Mouse (Mus musculus) heart, embryonic 12.5 days (tissue): ENCODE measurements around the gene Zfp830. TPM values are rescaled to one million over a fixed set of nuclear protein-coding genes. Genes with fewer than 3 reads are reported as not detected.
A peak's percentile ranks its signal among the peaks of the same experiment; 100 is the strongest.

Source experiments
- ATAC-seq: fragments of 200-750 bp; cut with Nextera tagmentation; 2 replicates; pipeline ENCODE4 v1.8.0; 2017; ENCODE audit warnings: moderate TSS enrichment, moderate library complexity; ENCODE audit not compliant: insufficient number of reproducible peaks, low FRiP score
- H3K27ac ChIP-seq: fragments of 300-500 bp; sonication (generic); 2 replicates; pipeline ENCODE4 v1.5.1; 2016; ENCODE audit warnings: mild to moderate bottlenecking, moderate library complexity; ENCODE audit not compliant: poor library complexity, severe bottlenecking
- H3K27me3 ChIP-seq: fragments of 300-500 bp; sonication (generic); replicated peaks from 2 replicates; pipeline ENCODE4 v1.6.1; 2016; ENCODE audit warnings: mild to moderate bottlenecking, moderate library complexity
- H3K36me3 ChIP-seq: fragments of 300-500 bp; sonication (generic); 2 replicates; pipeline ENCODE4 v1.6.1; 2016; ENCODE audit warnings: mild to moderate bottlenecking, moderate library complexity
- H3K4me1 ChIP-seq: fragments of 300-500 bp; sonication (generic); replicated peaks from 2 replicates; pipeline ENCODE4 v1.6.1; 2016; ENCODE audit warnings: mild to moderate bottlenecking
- H3K4me2 ChIP-seq: fragments of 300-500 bp; sonication (generic); 2 replicates; pipeline ENCODE4 v1.6.1; 2016; ENCODE audit warnings: mild to moderate bottlenecking, moderate library complexity
- H3K4me3 ChIP-seq: fragments of 300-500 bp; sonication (generic); 2 replicates; pipeline ENCODE4 v1.5.1; 2016; ENCODE audit warnings: mild to moderate bottlenecking
- H3K9ac ChIP-seq: fragments of 300-500 bp; sonication (generic); 2 replicates; pipeline ENCODE4 v1.6.1; 2016; ENCODE audit warnings: mild to moderate bottlenecking, moderate library complexity
- H3K9me3 ChIP-seq: fragments of 300-500 bp; sonication (generic); replicated peaks from 2 replicates; pipeline ENCODE4 v1.6.1; 2016; ENCODE audit warnings: mild to moderate bottlenecking, moderate library complexity
- WGBS: fragments of 180-500 bp; shearing (Covaris S2); methylation state at CpG from one replicate; pipeline ENCODE4 v1.1.7; 2016; 5-methylcytosine and 5-hydroxymethylcytosine counted together
- polyA plus RNA-seq: library from polyadenylated mRNA; unstranded; fragments of >200 nt; fragmentation: Nextera tagmentation; extraction: Ambion mirVana; gene quantifications from 2 replicates; pipeline ENCODE4 v1.2.1, GENCODE M21; 2016

The Zfp830 gene
- 31.2 and 31.8 TPM in 2 replicates for polyA plus RNA-seq

GRCm38 (mm10) chr11:82763742-82764437 is at the start of gene Zfp830, which contains the start of gene Cct6b:
TSS of gene Zfp830 (plus strand) at chr11:82764345.
TSS of gene Cct6b (minus strand) at chr11:82764321.
- H3K9ac ChIP-seq = peak within 1 kb of the TSS; percentile 93
- peak; percentile 99 for ATAC-seq
- H3K4me2 ChIP-seq = peak within 1 kb of the TSS; percentile 96
- H3K4me1 ChIP-seq = peaks cover 18% of the 10 kb centered on the region
- under 1% methylated on average over 44 of the region's 44 CpGs for WGBS
- H3K27me3 ChIP-seq = 0 out of 2 replicates have a peak, but pooled peaks cover 3% of the 10 kb centered on the region
- H3K9me3 ChIP-seq = no peaks in the 10 kb centered on the region
- H3K36me3 ChIP-seq = peaks cover 8% of the 10 kb centered on the region
- H3K27ac ChIP-seq = peak within 1 kb of the TSS; percentile 92
- H3K4me3 ChIP-seq = peak within 1 kb of the TSS; percentile 87

GRCm38 (mm10) chr11:82719294-82719693 is 44.9 kb upstream of the Zfp830 start:
- Histone ChIP-seq H3K9me3 (no peaks in the 10 kb centered on the region), H3K27me3 (no peaks in the 10 kb centered on the region), H3K4me3 (no peak overlapping the region), H3K9ac (no peak overlapping the region), H3K4me2 (no peak overlapping the region), H3K27ac (no peak overlapping the region), H3K36me3 (no peaks in the 10 kb centered on the region), H3K4me1 (no peaks in the 10 kb centered on the region)
- no peak for ATAC-seq
- 76% methylated on average over 12 of the region's 12 CpGs for WGBS

- no peak overlapping the region for H3K9ac ChIP-seq
- H3K4me1 ChIP-seq = no peaks in the 10 kb centered on the region
- no peak overlapping the region for H3K27ac ChIP-seq
- no peak overlapping the region for H3K4me3 ChIP-seq
- no peaks in the 10 kb centered on the region for H3K36me3 ChIP-seq
- 0 out of 2 replicates have a peak, but pooled peaks cover 4% of the 10 kb centered on the region for H3K27me3 ChIP-seq
- ATAC-seq = no peak
- H3K4me2 ChIP-seq = no peak overlapping the region
- 84% methylated on average over 2 of the region's 2 CpGs for WGBS
- H3K9me3 ChIP-seq = peaks cover 3% of the 10 kb centered on the region; the same call in 1 of the 2 replicates
Observed at GRCm38 (mm10) chr11:82726862-82727261, 37.3 kb upstream of the Zfp830 start.

GRCm38 (mm10) chr11:82734227-82734626 is 29.9 kb upstream of the Zfp830 start:
- no peak for ATAC-seq
- Histone ChIP-seq H3K9ac (no peak overlapping the region), H3K27me3 (0 out of 2 replicates have a peak, but pooled peaks cover 4% of the 10 kb centered on the region), H3K36me3 (no peaks in the 10 kb centered on the region), H3K4me1 (no peaks in the 10 kb centered on the region), H3K9me3 (no peaks in the 10 kb centered on the region), H3K27ac (no peak overlapping the region), H3K4me3 (no peak overlapping the region), H3K4me2 (no peak overlapping the region)

GRCm38 (mm10) chr11:82739006-82739405 is 25.1 kb upstream of the Zfp830 start:
- Histone ChIP-seq H3K27me3 (no peaks in the 10 kb centered on the region; the same call in 1 of the 2 replicates), H3K9me3 (no peaks in the 10 kb centered on the region), H3K4me2 (no peak overlapping the region), H3K4me3 (no peak overlapping the region), H3K9ac (no peak overlapping the region), H3K4me1 (no peaks in the 10 kb centered on the region), H3K36me3 (no peaks in the 10 kb centered on the region), H3K27ac (no peak overlapping the region)
- no peak for ATAC-seq

GRCm38 (mm10) chr11:82746138-82746537 is 18.0 kb upstream of the Zfp830 start:
- no peaks in the 10 kb centered on the region for H3K4me1 ChIP-seq
- H3K4me2 ChIP-seq = no peak overlapping the region
- H3K4me3 ChIP-seq = no peak overlapping the region
- H3K36me3 ChIP-seq = no peaks in the 10 kb centered on the region
- H3K27ac ChIP-seq = no peak overlapping the region
- H3K27me3 ChIP-seq = no peaks in the 10 kb centered on the region
- no peaks in the 10 kb centered on the region for H3K9me3 ChIP-seq
- no peak for ATAC-seq
- WGBS = 33% methylated on average over 6 of the region's 6 CpGs
- no peak overlapping the region for H3K9ac ChIP-seq

- Histone ChIP-seq H3K27me3 (no peaks in the 10 kb centered on the region), H3K4me2 (peak overlapping the region; percentile 26), H3K36me3 (no peaks in the 10 kb centered on the region), H3K9me3 (no peaks in the 10 kb centered on the region), H3K9ac (no peak overlapping the region), H3K27ac (no peak overlapping the region), H3K4me1 (no peaks in the 10 kb centered on the region), H3K4me3 (peak overlapping the region; percentile 22; the same call in 1 of the 2 replicates)
- 66% methylated on average over 8 of the region's 8 CpGs for WGBS
- no peak for ATAC-seq
Observed at GRCm38 (mm10) chr11:82746857-82747366, 17.2 kb upstream of the Zfp830 start.

- WGBS = 64% methylated on average over 6 of the region's 6 CpGs
- H3K4me3 ChIP-seq = no peak overlapping the region
- no peak overlapping the region for H3K9ac ChIP-seq
- no peaks in the 10 kb centered on the region for H3K9me3 ChIP-seq
- H3K4me2 ChIP-seq = no peak overlapping the region
- no peak overlapping the region for H3K27ac ChIP-seq
- H3K4me1 ChIP-seq = no peaks in the 10 kb centered on the region
- H3K27me3 ChIP-seq = no peaks in the 10 kb centered on the region
- ATAC-seq = no peak
- no peaks in the 10 kb centered on the region for H3K36me3 ChIP-seq
Observed at GRCm38 (mm10) chr11:82752349-82753115, 11.6 kb upstream of the Zfp830 start.

- H3K36me3 ChIP-seq = no peaks in the 10 kb centered on the region
- ATAC-seq = no peak
- H3K4me3 ChIP-seq = no peak overlapping the region
- 82% methylated on average over 1 of the region's 1 CpGs for WGBS
- no peaks in the 10 kb centered on the region for H3K9me3 ChIP-seq
- no peak overlapping the region for H3K4me2 ChIP-seq
- no peaks in the 10 kb centered on the region for H3K4me1 ChIP-seq
- H3K27ac ChIP-seq = no peak overlapping the region
- no peak overlapping the region for H3K9ac ChIP-seq
- H3K27me3 ChIP-seq = 0 out of 2 replicates have a peak, but pooled peaks cover 3% of the 10 kb centered on the region
Observed at GRCm38 (mm10) chr11:82755919-82756318, 8.2 kb upstream of the Zfp830 start.

GRCm38 (mm10) chr11:82762286-82762829 is 1.8 kb upstream of the Zfp830 start:
- no peaks in the 10 kb centered on the region for H3K36me3 ChIP-seq
- 0 out of 2 replicates have a peak, but pooled peaks cover 3% of the 10 kb centered on the region for H3K27me3 ChIP-seq
- H3K27ac ChIP-seq = no peak overlapping the region
- WGBS = 77% methylated on average over 6 of the region's 6 CpGs
- no peak for ATAC-seq
- H3K9me3 ChIP-seq = no peaks in the 10 kb centered on the region
- no peak overlapping the region for H3K9ac ChIP-seq
- peaks cover 18% of the 10 kb centered on the region for H3K4me1 ChIP-seq
- no peak overlapping the region for H3K4me2 ChIP-seq
- no peak overlapping the region for H3K4me3 ChIP-seq

GRCm38 (mm10) chr11:82763261-82763660 is 884 bp upstream of the Zfp830 start:
- 14% methylated on average over 4 of the region's 4 CpGs for WGBS
- peak overlapping the region; percentile 93 for H3K9ac ChIP-seq
- ATAC-seq = no peak

More at GRCm38 (mm10) chr11:82763261-82763660, 884 bp upstream of the Zfp830 start:
- Histone ChIP-seq H3K4me1 (peaks cover 18% of the 10 kb centered on the region), H3K9me3 (no peaks in the 10 kb centered on the region), H3K36me3 (peaks cover 2% of the 10 kb centered on the region), H3K4me3 (peak overlapping the region; percentile 87), H3K27me3 (0 out of 2 replicates have a peak, but pooled peaks cover 3% of the 10 kb centered on the region), H3K4me2 (peak overlapping the region; percentile 96), H3K27ac (peak overlapping the region; percentile 92; the same call in 1 of the 2 replicates)
